Mouse (Mus musculus) spleen, adult 2 months (tissue): Measurements from ENCODE around the gene Plekhg3.

ENCODE experiments used
- CTCF ChIP-seq: fragments of 200-500 bp; IDR thresholded peaks from 2 replicates; pipeline ENCODE4 v1.5.1; 2011; ENCODE audit warnings: mild to moderate bottlenecking, inconsistent platforms; ENCODE audit not compliant: insufficient read depth, insufficient read length, insufficient replicate concordance; ENCODE audit errors: extremely low read depth
- POLR2A ChIP-seq: fragments of 200-500 bp; IDR thresholded peaks from 2 replicates; pipeline ENCODE4 v1.6.1; 2011; ENCODE audit warnings: low read depth, low read length, inconsistent platforms

GRCm38 (mm10) chr12:76562196-76562595, 31.5 kb downstream of the Plekhg3 start:
- TF ChIP-seq CTCF (no peak), POLR2A (no peak)
